Mouse (Mus musculus) ovary, postnatal 10 days (tissue): ENCODE results near the gene Tas2r135.

Experiments used
- DNase-seq: peaks from one replicate; pipeline ENCODE4 v3.0.0; 2022; ENCODE audit warnings: low spot score

Tas2r135 gene

DNA sequence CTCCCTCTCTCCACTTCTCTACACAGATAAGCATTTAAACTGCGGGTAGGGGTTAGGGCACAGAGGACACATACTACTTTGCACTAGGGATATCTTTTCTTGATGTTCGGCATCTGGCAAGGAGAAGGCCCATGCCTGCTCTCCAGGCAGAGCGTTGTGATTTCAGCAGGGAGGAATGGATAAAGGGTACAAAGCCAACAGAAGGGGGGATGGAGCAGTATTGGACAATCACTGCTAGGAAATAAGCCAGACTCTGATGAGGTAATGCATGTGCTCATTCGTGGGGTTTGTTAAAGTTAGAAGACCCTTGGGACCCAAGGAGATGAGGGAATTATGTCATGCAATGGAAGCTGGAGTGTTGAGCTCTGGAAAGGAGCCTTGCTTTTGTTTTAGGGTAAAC lies 30.5 kb upstream of the Tas2r135 start:
- no peak for DNase-seq

- DNase-seq = no peak
Observed at GRCm38 (mm10) chr6:42375131-42375530, 30.1 kb upstream of the Tas2r135 start.

DNA sequence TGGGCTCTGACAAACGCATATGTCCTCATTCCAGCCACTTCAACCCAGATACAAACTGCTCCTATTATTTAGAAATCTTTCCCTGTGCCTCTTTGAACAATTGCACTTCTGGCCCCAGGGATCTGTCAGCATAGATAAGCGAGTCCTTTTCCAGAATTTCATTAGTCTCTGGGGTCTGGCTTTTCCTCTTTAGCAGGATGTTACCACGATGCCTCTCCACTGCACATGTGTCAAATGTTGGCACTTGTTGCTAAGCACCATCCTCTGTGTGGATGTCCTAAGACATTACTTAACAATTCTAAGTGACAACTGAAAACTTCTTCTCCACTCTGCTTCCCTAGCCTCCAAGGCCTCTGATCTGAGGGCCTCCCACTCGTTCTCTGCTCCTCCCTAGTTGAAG lies 29.2 kb upstream of the Tas2r135 start:
- DNase-seq = no peak

GRCm38 (mm10) chr6:42376504-42377019 lies 28.7 kb upstream of the Tas2r135 start:
- no peak for DNase-seq

DNA sequence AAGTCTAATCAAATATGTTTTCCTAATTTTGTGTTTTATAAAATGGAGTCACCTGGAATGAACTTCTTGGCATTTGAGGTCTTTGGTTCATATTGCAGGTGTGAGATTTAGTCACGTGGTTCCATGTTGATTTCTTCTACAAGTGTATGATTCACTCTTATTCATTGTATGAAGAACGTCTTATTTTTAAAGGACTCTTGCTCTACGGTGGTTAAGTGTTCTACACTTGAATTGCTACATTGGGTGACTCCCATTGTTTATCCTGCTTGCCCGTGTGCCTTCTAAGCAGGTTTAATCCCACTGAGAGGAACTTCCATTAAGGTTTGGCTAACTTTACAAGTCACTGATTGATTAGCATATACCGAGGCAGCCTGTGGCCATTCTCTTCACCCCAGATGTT lies 28.0 kb upstream of the Tas2r135 start:
- DNase-seq = no peak

GRCm38 (mm10) chr6:42379551-42379950 lies 25.7 kb upstream of the Tas2r135 start:
- DNase-seq = no peak

GRCm38 (mm10) chr6:42380416-42381144 lies 24.7 kb upstream of the Tas2r135 start:
- no peak for DNase-seq

DNA sequence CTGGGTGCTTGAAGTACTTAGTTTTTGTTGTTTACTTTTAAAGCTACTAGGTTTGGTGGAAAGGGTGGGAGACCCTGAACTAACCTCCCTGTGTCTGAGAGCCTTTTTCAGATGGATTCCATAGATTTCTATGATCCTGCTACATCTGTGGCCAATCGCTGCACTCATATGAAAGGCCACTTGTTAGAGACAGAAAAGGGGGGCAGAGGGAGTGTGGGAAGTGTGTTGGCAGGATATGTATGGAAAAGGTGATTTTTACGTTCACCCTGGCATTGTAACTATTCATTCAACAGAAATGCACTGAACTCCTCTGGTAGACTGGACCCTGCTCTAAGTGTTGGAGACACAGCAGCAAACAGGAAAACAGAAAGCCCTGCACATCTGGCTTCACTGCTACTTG lies 24.0 kb upstream of the Tas2r135 start:
- DNase-seq = no peak

- no peak for DNase-seq
Observed at GRCm38 (mm10) chr6:42381916-42382381, 23.3 kb upstream of the Tas2r135 start.

DNA sequence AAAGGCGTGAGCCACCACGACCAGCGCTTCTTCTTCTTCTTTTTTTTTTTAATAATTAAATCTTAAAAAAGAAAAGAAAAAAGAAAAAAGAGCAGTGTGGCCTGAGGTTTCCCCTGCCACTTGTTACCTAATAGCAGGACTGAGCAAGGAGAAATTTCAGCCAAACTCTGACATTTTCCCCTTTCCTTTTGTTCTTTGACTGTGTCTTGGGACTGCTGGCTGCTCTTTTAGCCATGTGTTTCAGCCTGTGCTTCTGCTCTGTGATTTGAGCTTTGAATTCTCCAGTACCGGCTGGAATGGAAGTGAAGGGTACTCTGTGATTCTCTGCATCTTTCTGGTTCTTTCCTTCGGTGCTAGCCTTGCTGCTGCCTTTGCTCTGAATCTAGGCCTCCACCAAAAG lies 21.9 kb upstream of the Tas2r135 start:
- DNase-seq = no peak

DNA sequence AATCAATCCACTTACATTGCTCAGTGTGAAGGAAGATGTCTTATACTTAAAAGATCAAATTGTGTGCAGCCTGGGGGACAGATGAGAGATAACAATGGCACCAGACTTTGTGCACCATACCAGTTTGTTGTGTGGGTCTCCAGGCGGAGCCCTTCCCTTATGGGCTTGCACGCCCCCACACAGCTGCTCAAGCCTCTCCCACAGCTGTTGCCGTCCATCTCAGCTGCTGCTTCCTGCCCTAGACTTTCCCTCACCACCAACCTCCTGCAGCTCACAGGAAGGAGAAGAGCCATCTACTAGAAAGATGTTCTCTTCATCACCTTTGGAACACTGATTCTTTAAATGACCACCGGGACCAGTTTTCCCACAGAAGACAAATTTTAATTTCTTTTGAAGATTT lies 19.6 kb upstream of the Tas2r135 start:
- no peak for DNase-seq

DNA sequence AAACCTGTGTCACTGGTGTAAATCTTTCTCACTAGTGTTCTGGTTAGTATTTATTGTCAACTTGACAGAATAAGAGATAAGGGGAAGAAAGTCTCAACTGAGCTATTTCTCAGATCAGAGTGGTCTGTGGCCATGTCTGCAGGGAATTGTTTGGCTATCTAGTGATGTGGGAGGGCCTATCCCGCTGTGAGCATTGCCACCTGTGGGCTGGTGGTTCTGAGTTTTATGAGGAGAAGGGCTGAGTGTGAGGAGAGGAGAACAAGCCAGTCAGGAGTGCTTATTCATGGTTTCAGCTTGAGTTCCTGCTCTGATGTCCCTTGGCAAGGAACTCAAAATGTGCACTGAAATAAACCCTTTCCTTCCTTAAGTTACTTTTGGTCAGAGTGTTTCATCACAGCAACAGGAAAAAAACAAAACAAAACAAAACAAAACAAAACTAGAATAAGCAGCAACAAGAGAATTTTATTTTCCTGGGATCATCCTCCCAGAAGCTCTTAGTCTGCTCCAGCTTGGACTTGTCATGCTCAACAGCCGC lies 13.4 kb upstream of the Tas2r135 start:
- no peak for DNase-seq

DNA sequence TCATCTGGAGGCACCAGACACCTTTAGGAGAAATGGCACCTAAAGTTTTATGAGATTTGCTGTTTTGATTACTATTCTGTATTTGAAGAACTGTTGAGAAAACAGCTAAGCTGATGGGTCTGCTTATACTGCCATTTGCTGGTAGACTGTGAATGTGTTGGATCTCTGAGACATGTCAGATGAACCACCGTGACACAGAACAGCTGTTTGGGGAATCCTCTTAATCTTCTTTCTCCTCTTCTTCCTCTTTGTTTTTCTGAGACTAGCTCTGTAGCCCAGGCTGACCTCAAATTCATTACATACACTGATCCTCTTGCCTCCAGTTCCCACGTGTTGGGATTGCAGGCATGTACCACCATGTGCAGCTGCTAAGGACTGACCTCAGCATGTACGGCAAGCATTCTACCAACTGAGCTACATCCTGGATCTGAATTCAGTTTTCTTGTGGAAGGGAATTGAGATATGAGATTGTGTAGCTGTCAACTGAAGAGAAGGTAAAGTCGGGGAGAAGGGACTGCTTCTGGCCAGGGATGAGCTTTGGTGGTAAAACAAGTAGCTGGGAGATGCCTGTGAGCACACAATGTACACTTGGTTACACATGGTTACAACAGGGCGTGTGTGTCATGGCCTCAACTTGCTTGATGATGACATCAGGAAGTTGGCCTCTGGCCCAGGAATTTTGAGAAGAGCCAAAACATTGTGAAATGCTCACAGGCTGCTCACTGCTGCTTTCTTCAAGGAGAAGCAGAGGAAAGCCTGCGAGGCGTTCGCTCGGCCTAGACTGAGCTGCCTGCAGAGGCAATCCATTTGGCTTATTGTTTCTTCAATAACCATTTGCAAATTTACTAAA lies 9.0 kb upstream of the Tas2r135 start:
- peak; percentile 55 for DNase-seq

DNA sequence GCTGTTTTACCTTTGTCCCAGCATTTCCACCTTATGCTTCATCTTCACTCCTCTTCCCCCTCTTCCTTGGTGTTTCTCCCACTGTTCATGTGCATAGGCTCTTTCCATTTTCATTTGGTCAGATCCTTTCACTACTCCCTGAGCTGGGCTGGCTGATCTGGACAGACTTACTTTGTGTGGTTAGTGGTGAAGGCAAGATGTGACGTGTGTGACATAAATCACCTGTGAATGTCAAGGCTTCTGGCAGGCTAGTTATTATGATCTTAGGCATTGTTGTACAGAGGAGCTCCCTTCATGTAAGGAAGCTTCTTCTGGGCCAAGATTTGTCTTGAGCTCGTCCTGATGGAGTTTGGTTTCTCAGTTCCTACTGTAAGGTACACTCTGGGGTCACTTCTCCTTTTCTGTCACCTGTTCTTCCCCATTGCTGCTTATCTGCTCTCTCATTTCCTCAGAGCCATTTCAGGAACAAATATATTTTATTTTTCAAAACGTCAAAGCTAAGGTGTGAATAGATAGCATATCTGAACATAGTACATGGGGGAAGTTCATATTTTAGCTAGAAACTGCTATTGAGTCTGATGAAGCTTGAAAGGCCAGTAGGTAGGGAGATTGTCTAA lies 8.1 kb upstream of the Tas2r135 start:
- DNase-seq = no peak

- DNase-seq = no peak
Observed at GRCm38 (mm10) chr6:42398285-42398684, 6.9 kb upstream of the Tas2r135 start.

GRCm38 (mm10) chr6:42398998-42399397 lies 6.2 kb upstream of the Tas2r135 start:
- DNase-seq = no peak

DNA sequence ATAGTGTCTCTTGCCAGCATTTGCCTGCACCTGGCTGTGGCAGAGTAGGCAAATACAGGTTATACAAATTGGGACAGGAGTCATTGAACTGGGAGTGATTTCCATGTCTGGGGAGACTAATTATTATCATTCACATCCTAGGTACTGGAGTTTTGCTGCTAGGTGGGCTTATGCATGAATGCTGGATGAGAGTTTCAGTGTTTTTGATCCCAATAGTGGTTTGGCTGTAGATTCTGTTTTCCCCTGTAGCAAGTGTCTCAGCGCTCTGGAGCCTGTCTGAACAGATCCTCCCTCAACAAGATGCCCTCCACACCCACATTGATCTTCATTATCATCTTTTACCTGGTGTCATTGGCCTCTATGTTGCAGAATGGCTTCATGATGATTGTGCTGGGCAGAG lies 5.3 kb upstream of the Tas2r135 start, which contains the start of gene Tas2r143:
Tas2r143 (plus strand) TSS at position 301 of the 400 bp plus-strand sequence.
- no peak for DNase-seq

DNA sequence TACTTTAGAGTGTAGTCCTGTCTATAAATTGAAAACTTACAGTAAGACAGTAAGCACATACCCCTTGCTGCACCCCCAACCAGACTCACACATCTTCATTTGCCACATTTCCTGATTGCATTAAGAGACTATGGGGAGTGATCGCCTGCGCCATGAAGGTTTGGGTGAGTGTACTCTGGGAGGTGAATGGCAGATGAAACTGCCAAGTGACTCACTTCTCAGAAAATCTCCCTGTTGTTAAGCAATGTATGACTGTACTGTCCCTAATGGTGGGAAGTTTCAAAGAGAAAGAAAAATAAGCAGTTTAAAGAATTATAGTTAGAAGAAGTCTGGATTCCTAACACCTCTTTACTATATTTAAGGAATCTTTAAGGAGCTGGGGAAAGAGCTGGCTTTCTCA lies 14.2 kb downstream of the Tas2r135 start:
- no peak for DNase-seq

GRCm38 (mm10) chr6:42421439-42421838 lies 16.2 kb downstream of the Tas2r135 start:
- DNase-seq = no peak

DNA sequence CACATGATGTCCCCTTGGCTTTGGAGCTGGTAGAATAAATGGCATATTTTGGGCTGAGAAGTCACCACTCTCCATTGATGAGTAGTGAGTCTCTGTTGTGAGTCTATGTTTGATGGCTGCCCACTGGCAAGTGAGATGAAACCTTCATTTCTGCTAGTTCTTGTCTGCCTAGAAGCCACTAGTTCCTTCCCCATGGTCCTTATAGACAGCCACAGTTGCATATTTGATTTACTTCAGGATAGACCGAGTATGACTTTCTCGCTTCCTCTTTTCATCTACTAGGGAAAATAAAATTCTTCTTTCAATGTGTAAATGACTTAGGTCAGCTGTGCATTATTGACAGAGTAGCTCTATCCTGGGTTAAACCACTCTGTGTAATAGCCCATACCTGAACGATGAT lies 19.2 kb downstream of the Tas2r135 start:
- no peak for DNase-seq

DNA sequence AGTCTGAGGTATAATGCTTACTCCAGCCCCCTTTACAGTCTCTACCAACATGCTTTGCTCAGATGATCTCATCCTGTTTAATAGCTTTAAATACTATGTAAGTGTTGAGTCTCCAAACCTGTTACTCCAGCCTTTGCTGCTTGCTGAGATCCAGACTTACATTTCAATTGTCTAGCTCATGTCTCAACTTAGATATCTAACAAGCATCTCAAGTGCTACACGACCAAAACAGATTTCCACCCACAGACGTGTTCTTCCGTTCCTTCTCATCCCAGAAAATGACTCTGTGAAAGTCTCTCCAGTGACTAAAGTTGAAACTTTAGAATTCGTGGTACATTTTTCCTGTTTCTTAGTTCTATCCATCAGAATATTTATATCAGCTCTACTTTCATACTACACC lies 21.1 kb downstream of the Tas2r135 start:
- DNase-seq = no peak

DNA sequence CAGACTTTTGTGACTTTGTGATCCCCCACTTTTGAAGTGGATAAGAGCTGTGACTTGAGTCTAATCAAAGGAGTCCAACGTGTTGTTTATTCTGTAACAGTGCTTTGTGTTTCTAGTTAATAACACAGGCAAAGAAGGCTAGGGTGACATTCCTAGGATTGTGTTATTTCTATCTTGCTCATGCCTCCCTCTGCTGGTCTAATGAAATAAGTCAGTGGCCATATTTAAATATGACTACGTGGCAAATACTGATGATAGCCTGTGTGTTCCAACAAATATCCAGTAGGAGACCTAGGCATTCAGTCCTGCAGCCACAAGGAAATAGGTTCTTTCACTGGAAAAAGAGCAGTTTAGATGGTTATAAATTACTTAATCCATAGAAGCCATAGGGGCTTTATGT lies 28.3 kb downstream of the Tas2r135 start:
- DNase-seq = no peak
